Mouse (Mus musculus) WW6 (cell line): ENCODE data around the gene Sacs.

ENCODE experiments used
- DNase-seq: peaks from one replicate; pipeline ENCODE4 v3.0.0-alpha.2; 2013; ENCODE audit warnings: low read depth, low spot score

Sacs gene

DNA sequence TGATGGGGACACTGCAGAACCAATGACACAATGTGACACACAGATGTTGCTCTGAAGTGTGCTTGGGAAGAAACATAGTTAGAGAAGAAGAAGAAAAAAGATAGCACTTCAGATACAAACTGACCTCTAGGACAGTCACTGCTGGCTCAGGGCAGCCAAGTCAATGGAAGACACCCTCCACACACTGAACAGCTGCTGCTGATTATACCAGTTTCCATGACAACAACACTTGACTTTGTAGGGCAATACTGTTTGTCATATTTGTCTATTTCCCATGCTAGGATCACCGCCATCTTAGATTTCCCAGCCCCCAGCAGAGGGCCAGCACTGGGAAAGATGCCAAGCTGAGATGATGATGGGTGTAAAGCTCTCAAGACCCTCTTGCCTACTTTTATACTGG lies 22.7 kb downstream of the Sacs start:
- no peak for DNase-seq

DNA sequence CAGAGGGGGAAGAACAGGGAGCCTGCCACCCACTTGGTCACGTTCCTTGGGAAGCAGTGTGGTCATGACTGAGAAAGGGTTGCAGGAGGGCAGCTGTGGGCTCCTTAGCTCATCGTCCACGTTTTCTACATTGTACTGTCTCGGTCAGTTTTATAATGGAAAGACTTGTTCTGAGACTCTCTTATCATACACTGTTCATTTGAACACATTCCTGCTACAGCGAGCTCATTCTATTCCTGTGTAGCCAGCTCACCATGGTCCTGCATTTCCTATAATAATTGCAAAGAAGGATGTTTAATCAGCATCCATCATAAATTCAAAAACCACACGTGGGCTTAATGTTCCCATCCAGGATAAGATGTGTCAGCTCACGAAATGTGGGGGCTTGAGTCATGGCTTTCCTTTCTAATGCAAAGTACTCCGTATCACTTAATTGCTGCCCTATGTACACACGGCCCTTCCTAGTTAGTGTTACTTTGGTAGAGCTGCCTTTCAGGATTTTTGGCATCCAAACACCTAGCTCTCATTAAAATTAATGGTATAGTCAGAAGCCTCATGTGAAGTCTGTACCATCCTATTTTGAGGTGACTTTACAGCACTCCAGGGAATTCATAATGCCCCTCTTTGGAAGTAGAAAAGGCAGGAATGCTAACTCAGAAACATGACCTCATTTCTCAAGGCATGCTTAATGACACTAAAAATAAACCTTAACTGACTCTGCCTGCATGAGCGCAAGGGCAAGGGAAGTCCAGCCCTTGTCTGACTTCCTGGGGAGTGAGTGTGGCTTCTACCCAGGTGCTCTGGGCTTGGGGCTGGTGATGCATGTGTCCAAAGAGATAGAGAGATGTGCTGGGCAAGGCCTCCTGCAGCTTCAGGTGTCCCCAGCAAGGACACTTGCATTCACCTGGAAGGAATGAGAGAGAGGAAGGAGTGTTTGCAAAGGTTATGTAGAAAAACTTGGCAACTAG lies 23.4 kb downstream of the Sacs start:
- no peak for DNase-seq

DNA sequence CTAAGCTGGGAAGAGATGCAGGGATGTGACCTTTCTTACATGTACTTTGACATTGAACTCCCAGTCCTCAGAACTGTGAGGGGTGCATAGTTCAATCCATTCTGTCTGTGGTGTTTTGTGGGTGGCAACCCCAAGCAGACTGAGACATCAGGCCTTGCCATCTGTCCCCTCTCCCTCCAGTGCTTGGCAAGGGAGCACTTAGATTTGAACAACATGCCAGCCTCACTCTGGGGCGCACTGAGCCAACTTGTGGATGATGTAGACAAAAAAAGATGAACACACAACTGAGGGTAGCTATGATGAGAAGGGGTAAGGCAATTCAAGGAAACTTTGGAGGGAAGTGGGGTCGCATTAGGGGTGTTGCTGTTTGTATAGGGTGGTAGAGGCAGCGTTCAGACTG lies 26.2 kb downstream of the Sacs start:
- DNase-seq, result no peak

- DNase-seq, result no peak
These were observed 27.7 kb downstream of the Sacs start for GRCm38 (mm10) chr14:61165929-61166328.

- DNase-seq, result no peak
These were observed 33.2 kb downstream of the Sacs start for GRCm38 (mm10) chr14:61171261-61171970.

GRCm38 (mm10) chr14:61172548-61173158 lies 34.4 kb downstream of the Sacs start:
- peak; percentile 99 for DNase-seq

DNA sequence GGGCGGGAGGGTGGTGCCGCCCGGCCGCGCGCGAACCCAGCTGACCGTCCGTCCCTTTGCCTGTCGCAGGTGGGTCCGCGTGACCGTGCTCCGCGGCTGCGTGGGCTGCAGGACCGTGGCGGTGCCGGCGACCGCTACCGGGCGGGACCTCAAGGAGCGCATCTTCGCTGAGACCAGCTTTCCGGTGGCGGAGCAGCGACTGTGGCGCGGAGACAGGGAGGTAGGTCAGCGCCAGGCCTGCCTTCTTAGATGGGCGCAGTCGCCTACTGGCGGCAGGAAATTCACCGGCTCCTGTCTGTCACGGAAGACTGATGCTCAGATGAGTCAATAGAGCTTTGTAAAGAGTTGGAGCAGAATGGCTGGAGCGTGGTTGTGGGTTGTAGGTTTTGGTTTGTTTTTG lies 35.0 kb downstream of the Sacs start:
- DNase-seq, result peak; percentile 38

DNA sequence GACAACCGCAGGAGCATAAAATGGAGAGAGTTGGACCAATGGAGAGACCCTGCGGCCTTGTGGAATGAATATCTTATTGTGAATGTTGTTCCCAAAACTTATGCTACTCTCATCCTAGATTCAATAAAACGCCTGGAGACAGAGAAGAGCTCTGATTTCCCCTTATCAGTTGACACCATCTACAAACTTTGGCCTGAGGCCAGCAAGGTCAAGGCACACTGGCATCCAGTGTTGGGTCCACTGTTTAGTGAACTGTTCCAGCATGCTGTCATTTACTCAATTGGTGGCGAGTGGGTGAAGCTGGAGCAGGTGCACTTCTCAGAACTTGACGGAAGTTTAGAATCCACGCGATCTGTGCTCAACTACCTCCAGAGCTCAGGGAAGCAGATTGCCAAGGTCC lies 53.6 kb downstream of the Sacs start:
- DNase-seq, result no peak

- no peak for DNase-seq
These were observed 54.1 kb downstream of the Sacs start for GRCm38 (mm10) chr14:61192326-61192725.

DNA sequence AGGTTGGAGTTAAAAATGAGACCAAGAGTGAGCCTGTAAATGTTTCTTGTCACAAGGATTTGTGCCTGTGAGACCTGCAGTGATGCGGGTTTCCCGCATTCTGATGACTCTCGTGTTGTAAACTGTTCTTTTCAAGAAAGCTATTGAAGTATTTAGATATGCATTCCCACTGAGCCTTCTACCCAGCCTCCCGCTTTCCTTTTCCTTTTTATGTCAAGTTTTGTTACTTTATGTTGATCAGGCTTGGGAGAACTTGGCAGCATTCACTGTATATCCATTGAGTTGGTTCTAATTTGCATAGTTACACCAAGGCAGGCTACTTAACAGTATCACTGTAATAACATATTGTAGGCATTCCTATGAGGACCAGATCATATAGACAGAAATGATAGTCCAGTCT lies 56.2 kb downstream of the Sacs start:
- DNase-seq, result no peak

- no peak for DNase-seq
These were observed 71.9 kb downstream of the Sacs start for GRCm38 (mm10) chr14:61210111-61210510.

DNA sequence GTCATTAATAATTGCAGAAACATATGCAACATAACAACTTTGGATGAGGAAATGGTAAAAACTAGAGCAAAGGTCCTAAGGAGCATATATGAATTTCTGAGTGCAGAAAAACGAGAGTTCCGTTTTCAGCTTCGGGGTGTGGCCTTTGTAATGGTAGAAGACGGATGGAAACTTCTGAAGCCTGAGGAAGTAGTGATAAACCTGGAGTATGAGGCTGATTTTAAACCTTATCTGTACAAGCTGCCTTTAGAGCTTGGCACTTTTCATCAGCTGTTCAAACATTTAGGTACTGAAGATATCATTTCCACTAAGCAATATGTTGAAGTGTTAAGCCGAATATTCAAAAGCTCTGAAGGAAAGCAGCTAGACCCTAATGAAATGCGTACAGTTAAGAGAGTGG lies 73.5 kb downstream of the Sacs start:
- no peak for DNase-seq

DNA sequence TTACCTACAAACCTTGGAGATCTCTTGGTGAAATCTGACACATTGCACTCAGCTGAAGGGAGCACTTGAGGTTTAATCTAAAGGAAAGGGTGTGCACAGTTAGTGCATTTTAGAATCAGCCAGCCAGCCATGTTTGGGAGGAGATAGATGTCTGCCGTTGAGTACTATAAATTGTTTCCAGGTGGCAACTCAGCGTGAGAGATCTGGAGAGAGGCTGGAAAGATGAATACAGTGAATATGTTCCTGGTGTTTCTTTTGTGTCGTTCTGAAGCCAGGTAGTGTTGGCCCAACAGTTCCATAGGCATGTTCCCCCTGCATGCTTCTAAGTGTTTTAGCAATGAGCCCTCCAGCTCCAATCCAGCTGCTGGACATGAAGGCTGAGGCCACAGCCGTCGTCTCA lies 82.9 kb downstream of the Sacs start:
- no peak for DNase-seq

DNA sequence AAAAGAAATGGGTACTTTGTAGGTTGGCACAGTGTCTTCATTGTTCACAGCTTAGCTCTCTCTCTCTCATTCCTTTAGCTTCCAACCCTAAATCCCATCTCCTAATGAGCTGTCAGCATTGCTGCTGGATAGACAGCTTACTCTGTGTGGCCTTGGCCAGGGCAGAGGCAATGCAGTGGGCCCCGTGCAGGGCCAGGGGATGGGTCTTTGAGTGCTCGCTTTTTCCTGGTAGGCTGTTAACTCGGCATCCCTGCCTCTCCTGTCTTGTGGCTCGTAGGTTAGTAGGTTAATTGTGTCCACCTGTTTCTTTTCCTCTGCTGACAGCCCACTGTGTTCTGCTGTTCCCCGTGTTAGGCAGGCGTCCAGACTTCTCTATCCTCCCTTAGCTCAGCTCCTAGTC lies 84.2 kb downstream of the Sacs start:
- no peak for DNase-seq

- no peak for DNase-seq
These were observed 85.5 kb downstream of the Sacs start for GRCm38 (mm10) chr14:61223740-61224139.

DNA sequence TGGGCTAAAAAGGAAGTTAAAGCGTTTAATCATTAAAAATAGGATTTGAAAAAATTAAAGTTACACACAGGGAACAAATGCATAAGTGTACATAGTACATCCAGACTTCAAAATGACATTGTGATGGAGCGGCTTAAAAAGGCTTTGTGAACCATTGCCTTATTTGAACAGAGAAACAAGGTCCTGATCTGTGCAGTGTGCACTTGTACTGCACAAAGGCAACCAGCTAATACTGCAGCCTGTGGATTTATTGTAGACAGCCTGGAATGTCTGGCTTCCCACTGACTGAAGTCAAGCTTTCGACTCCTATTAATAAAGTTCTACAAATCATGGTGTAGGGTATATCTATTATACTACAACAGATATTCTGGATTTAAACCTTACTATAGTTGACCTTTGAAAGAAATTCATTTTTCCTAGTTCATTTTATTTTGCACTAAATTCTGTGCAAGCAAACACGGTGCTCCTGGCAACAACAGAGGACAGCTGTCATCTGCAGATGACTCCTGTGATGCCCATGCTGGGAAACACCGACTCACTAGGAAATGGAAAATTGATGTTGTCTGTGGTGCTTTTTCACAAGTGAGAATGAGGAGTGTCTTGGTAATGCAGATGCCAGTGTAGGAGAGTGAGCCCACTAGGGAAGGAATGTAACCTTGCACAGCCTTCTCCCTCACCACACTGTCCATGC lies 86.3 kb downstream of the Sacs start:
- DNase-seq, result no peak

DNA sequence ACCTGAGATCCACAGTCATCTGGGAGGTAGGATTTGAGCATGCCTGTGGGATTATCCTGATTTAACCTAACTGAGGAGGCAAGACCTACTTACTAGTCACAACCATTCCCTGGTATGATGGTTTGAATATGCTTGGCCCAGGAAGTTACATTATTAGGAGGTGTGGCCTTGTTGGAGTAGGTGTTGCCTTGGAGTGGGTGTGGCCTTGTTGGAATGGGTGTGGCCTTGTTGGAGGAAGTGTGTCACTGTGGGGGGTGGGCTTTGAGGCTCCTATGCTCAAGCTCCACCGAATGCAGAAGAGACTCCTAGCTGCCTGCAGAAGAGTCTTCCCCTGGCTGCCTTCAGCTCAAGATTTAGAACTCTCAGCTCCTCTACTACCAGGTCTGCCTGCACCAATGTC lies 87.9 kb downstream of the Sacs start:
- DNase-seq, result no peak

DNA sequence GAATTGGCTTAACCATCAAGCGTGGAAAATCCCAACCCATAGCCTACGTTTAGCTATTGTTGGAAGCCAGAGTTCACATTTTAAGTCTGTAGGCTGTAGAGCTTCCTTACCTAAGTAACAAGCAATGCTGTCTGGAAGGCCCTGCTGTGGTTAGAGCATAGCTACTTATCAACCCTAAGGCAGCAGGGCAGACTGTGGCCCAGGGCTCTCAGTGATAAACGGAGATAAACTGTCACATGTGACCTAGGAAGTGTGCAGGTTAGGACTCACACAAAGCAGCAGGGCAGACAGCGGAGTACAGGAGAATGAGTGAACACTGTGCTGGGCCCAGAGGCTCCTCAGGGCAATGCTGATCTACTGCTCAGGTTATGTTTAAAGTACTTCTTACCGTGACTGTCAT lies 91.5 kb downstream of the Sacs start:
- no peak for DNase-seq

DNA sequence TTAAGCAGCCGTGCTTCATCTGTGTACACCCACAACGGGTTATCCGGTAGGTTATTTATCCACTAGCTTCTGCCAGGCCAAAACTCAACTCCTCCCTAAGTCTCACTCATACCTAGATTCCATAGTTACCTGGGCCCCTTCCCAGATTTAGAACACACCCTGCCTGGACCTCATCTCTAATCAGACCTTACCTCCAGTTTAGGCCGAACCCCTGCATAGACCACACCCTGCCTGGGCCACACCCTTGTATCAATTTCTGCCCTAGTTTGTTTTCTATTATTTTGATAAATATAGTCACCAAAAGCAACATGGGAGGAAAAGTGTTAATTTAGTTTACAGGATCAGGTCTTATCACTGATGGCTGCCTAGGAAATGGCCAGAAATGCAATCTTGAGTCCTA lies 91.9 kb downstream of the Sacs start:
- no peak for DNase-seq

- DNase-seq, result no peak
These were observed 93.8 kb downstream of the Sacs start for GRCm38 (mm10) chr14:61232016-61232568.

DNA sequence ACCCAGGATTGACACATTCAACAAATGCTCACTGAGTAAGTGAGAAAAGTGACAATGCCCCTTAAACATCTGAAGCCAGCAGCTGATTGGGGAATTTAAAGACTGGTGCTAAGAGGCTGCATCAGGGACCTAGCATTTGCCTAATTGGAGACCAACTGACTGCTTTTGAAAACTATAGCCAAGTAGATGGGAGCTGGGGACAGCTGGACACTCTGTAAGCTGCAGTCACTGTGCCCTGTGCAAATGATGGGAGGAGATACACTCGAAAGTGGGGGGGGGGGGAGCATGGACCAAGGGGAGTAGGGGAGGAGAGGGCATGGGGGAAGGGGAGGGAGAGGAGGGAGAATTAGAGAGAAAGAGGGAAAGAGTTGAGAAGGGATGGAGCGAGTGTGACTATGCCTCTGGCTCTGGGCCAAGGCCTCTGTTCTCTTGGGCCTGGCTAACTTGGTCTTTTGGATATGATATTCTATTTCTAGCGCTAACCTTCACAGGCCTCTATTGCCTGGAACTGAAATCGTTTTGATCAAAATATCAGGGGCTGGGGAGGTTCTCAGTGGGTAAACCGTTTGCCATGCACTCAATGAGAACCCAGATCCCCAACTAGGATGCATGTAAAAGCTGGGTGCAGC lies 97.7 kb downstream of the Sacs start:
- DNase-seq, result no peak
